Mouse (Mus musculus): Measurements from ENCODE around the gene Ly6c2. TPM values are rescaled to one million over a fixed set of nuclear protein-coding genes. Genes with fewer than 3 reads are reported as not detected.
"Not testable (repeated sequence)": the region's sequence is repeated elsewhere in the genome, so short reads cannot be mapped to it uniquely, and the experiment has no call there.

Gene Ly6c2
- 2.0 and 2.1 TPM in 2 replicates for polyA plus RNA-seq (2015; fragmentation: Nextera tagmentation; extraction: Ambion mirVana)

DNA sequence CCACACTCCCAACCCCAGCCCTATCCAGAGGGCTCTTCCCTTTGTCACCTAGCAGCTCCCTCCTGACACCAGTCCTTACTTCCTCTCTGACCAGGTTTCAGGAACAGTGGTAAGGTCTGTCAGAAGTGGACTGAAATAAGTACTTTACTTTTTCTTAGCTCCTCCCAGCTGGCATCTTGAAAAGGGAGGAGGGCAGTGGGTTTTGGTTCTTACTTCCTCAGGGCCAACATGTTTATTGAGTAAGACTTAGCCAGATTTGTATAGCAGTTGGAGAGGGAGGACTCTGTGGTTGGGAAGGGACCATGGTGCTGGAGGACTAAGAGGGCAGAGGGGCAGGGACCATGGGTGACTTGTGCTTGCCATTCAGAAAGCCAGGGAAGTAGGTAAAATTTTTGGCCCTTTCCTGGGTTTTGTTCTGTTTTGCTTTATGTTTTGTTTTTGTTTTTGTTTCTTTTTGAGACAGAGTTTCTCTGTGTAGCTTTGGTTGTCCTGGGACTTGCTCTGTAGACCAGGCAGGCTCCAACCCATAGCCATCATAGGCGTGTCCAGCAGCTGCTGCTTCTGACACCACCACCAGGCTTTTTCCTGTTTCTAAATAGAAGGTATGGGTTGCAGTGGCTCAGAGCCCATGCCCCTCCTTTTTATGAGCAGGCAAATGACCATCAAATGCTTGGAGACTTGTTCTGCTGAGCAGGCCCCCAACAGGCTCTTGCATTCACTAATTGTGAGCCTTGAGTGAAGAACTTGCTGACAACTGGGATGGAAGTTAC is at the start of gene Ly6c2:
TSS of gene Ly6c2 (minus strand) at position 110 of the 770 bp plus-strand sequence.
- not testable (repeated sequence) for DNase-seq (ENCODE audit: low spot score); H3K4me3 ChIP-seq (replicated peaks; ENCODE audit: low read depth, low read length)

DNA sequence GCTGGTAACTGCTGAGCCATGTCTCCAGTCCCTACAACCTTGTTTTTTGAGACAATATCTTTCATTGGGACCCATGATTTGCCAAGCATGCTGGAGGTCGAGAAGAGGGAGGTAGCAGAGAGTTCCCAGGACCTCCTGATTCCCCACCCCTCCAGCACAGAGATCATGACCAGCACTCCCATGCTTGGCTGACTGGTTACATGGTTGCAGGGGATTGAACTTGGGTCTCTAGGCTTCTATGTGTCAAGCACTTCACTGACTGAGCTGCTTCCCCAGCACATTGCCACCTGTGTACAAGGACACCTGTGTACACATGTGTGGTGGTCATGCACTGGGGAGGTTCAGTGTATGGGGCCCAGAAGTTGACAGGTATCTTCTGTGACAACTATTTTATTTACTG is 45.9 kb upstream of the Ly6c2 start:
- H3K9me3 ChIP-seq (replicated peaks; ENCODE audit: low read length), result no peaks in the 10 kb centered on the region
- H3K27ac ChIP-seq, result no peak overlapping the region
- DNase-seq (ENCODE audit: low spot score) (no peak), ATAC-seq (replicated peaks; ENCODE audit: low FRiP score, low read depth) (no peak)
- H3K4me3 ChIP-seq (replicated peaks; ENCODE audit: low read depth, low read length), result no peak overlapping the region
- H3K27me3 ChIP-seq (ENCODE audit: insufficient read depth, low read length), result no peaks in the 10 kb centered on the region
- no peak overlapping the region for H3K4me2 ChIP-seq (ENCODE audit: low read length)
- WGBS, result 38% methylated on average over 1 of the region's 1 CpGs
- H3K4me1 ChIP-seq (replicated peaks; ENCODE audit: insufficient read depth, low read length), result no peaks in the 10 kb centered on the region
- TF ChIP-seq CTCF (IDR thresholded peaks at IDR 0.05; ENCODE audit: low read depth), result no peak
- H3K36me3 ChIP-seq (ENCODE audit: insufficient read depth, low read length), result no peaks in the 10 kb centered on the region
- no peak overlapping the region for H3K9ac ChIP-seq (ENCODE audit: low read depth, low read length)

More for the DNA sequence above, at the start of gene Ly6c2:
- not testable (repeated sequence) for ATAC-seq (replicated peaks; ENCODE audit: low FRiP score, low read depth); H3K36me3 ChIP-seq (ENCODE audit: insufficient read depth, low read length); H3K27me3 ChIP-seq (ENCODE audit: insufficient read depth, low read length); H3K4me1 ChIP-seq (replicated peaks; ENCODE audit: insufficient read depth, low read length); H3K9me3 ChIP-seq (replicated peaks; ENCODE audit: low read length); H3K27ac ChIP-seq; H3K9ac ChIP-seq (ENCODE audit: low read depth, low read length); H3K4me2 ChIP-seq (ENCODE audit: low read length)
- 100% methylated on average over 1 of the region's 1 CpGs for WGBS

DNA sequence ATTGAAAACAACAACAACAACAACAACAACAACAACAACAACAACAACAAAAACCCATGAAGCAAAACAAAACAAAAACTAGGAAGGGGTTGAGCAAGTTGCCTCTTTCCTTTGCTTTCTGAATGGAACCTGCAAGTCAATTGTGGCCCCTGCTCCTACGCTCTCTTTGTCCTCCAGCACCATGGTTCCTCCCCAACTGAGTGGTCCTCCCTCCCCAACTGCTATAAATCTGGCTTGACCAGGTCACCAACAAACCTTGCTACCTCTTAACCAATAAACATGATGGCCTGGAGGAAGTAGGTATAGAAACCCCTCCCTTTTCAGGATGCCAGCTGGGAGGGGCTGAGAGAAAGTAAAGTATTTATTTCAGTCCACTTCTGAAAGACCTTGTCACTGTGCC is 43.2 kb upstream of the Ly6c2 start, which contains the start of gene Ly6g:
TSS of gene Ly6g (plus strand) at position 301 of the 400 bp plus-strand sequence.
- TF ChIP-seq CTCF (IDR thresholded peaks at IDR 0.05; ENCODE audit: low read depth), result no peak
- ATAC-seq (replicated peaks; ENCODE audit: low FRiP score, low read depth) (no peak), DNase-seq (ENCODE audit: low spot score) (no peak)
- Histone ChIP-seq H3K9me3 (replicated peaks; ENCODE audit: low read length) (no peaks in the 10 kb centered on the region), H3K4me3 (replicated peaks; ENCODE audit: low read depth, low read length) (no peak within 1 kb of the TSS), H3K9ac (ENCODE audit: low read depth, low read length) (no peak within 1 kb of the TSS), H3K27ac (no peak within 1 kb of the TSS), H3K27me3 (ENCODE audit: insufficient read depth, low read length) (no peaks in the 10 kb centered on the region), H3K36me3 (ENCODE audit: insufficient read depth, low read length) (no peaks in the 10 kb centered on the region), H3K4me2 (ENCODE audit: low read length) (no peak within 1 kb of the TSS), H3K4me1 (replicated peaks; ENCODE audit: insufficient read depth, low read length) (no peaks in the 10 kb centered on the region)
- WGBS, result 68% methylated on average over 1 of the region's 1 CpGs

DNA sequence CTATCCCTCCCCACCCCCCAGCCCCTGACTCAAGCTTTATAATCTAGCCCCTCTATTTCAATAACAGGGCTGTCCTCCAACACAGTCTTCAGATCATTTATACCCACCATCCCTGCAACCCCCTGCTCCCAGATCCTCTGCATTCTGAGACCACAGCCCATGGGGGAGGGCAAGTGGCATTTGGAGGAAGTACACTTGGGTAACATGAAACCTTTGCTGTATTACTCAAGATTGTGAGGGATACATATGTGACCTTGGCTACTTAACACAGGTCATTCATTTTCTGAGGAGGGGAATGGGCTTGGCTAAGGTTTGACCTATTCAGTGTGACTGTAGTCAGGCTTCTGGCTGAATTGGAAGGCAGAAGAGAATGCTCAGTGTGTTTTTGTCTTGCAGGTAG is 41.3 kb upstream of the Ly6c2 start:
- DNase-seq (ENCODE audit: low spot score), result no peak
- H3K27me3 ChIP-seq (ENCODE audit: insufficient read depth, low read length), result no peaks in the 10 kb centered on the region
- TF ChIP-seq CTCF (IDR thresholded peaks at IDR 0.05; ENCODE audit: low read depth), result no peak
- H3K4me2 ChIP-seq (ENCODE audit: low read length), result no peak overlapping the region
- H3K9me3 ChIP-seq (replicated peaks; ENCODE audit: low read length), result no peaks in the 10 kb centered on the region
- no peak overlapping the region for H3K4me3 ChIP-seq (replicated peaks; ENCODE audit: low read depth, low read length)
- no peak overlapping the region for H3K27ac ChIP-seq
- H3K36me3 ChIP-seq (ENCODE audit: insufficient read depth, low read length), result no peaks in the 10 kb centered on the region
- no peak for ATAC-seq (replicated peaks; ENCODE audit: low FRiP score, low read depth)
- no peak overlapping the region for H3K9ac ChIP-seq (ENCODE audit: low read depth, low read length)
- H3K4me1 ChIP-seq (replicated peaks; ENCODE audit: insufficient read depth, low read length), result no peaks in the 10 kb centered on the region

DNA sequence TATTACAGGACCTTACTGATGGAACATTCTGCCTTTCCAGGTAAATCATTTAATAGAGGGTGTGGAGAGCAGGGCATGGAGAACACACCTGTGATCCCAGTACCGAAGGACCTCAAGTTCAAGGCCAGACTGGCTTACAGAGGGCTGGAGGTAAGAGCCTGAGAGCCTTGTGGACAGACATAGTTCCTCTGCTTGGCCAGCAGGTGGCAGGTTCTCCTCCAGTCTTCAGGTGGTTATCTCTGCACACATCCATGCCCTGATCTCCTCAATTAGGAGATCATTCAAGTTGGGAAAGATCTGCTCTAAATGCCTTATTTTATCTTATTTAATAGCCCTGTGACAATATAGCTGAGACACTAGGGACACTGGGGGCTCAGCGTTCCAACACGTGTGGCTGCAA is 32.0 kb upstream of the Ly6c2 start:
- WGBS, result 57% methylated on average over 3 of the region's 3 CpGs
- Histone ChIP-seq H3K4me1 (replicated peaks; ENCODE audit: insufficient read depth, low read length) (no peaks in the 10 kb centered on the region), H3K27ac (no peak overlapping the region), H3K9me3 (replicated peaks; ENCODE audit: low read length) (no peaks in the 10 kb centered on the region), H3K4me2 (ENCODE audit: low read length) (no peak overlapping the region), H3K36me3 (ENCODE audit: insufficient read depth, low read length) (no peaks in the 10 kb centered on the region), H3K27me3 (ENCODE audit: insufficient read depth, low read length) (no peaks in the 10 kb centered on the region), H3K9ac (ENCODE audit: low read depth, low read length) (no peak overlapping the region), H3K4me3 (replicated peaks; ENCODE audit: low read depth, low read length) (no peak overlapping the region)
- peak; percentile 71 for TF ChIP-seq CTCF (IDR thresholded peaks at IDR 0.05; ENCODE audit: low read depth)
- ATAC-seq (replicated peaks; ENCODE audit: low FRiP score, low read depth), result no peak
- DNase-seq (ENCODE audit: low spot score), result peak; percentile 43

DNA sequence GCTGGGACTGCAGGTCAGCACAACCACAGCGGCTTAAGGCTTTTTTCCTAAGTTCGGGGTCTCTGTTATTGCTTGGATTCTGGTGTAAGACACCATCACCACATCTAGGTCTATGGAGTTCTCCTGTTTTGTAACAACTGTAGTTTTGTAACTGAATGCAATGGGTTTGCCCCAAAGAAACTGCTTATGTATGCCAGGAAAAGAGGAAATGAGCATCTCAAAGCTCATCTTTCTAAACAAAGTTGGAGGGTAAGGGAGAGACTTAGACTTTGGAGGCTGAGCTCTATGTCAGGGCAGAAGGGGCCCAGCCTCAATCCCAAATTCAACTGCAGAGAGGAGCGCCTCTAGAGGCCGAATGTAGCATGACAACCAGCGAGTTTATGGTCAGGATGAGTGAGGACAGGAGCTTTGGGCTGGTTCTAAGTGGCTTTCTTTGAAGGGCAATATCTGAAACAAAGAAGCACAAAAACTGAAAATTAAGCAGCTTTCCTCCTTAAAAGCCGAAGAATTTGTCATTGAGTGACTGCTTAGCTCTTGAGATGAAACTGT is 30.1 kb upstream of the Ly6c2 start:
- H3K9me3 ChIP-seq (replicated peaks; ENCODE audit: low read length); H3K36me3 ChIP-seq (ENCODE audit: insufficient read depth, low read length); H3K4me2 ChIP-seq (ENCODE audit: low read length); H3K27me3 ChIP-seq (ENCODE audit: insufficient read depth, low read length); H3K4me1 ChIP-seq (replicated peaks; ENCODE audit: insufficient read depth, low read length); H3K27ac ChIP-seq; H3K9ac ChIP-seq (ENCODE audit: low read depth, low read length); H3K4me3 ChIP-seq (replicated peaks; ENCODE audit: low read depth, low read length); ATAC-seq (replicated peaks; ENCODE audit: low FRiP score, low read depth): not testable (repeated sequence)
- TF ChIP-seq CTCF (IDR thresholded peaks at IDR 0.05; ENCODE audit: low read depth), result peak; percentile 65
- peak; percentile 21 for DNase-seq (ENCODE audit: low spot score)
- WGBS, result 41% methylated on average over 6 of the region's 6 CpGs

DNA sequence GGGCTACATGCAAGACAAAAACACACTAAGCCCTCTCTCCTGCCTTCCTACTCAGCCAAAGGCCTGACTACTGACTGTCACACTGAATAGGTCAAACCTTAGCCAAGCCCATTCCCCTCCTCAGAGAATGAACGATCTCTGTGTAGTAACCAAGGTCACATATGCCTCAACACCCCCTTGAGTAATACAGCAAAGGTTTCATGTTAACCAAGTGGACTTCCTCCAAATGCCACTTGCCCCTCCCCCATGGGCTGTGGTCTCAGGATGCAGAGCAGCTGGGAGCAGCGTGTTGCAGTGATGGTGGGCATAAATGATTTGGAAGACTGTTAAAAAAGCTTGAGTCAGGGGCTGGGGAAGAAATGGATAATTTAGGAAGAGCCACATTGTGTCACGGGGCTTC is 26.0 kb upstream of the Ly6c2 start:
- DNase-seq (ENCODE audit: low spot score); H3K27me3 ChIP-seq (ENCODE audit: insufficient read depth, low read length); H3K4me2 ChIP-seq (ENCODE audit: low read length); H3K27ac ChIP-seq; H3K4me3 ChIP-seq (replicated peaks; ENCODE audit: low read depth, low read length); ATAC-seq (replicated peaks; ENCODE audit: low FRiP score, low read depth); H3K9me3 ChIP-seq (replicated peaks; ENCODE audit: low read length); H3K4me1 ChIP-seq (replicated peaks; ENCODE audit: insufficient read depth, low read length); H3K9ac ChIP-seq (ENCODE audit: low read depth, low read length); H3K36me3 ChIP-seq (ENCODE audit: insufficient read depth, low read length): not testable (repeated sequence)
- 69% methylated on average over 3 of the region's 3 CpGs for WGBS

GRCm38 (mm10) chr15:75135090-75135783 is 23.5 kb upstream of the Ly6c2 start:
- H3K4me2 ChIP-seq (ENCODE audit: low read length); ATAC-seq (replicated peaks; ENCODE audit: low FRiP score, low read depth); H3K36me3 ChIP-seq (ENCODE audit: insufficient read depth, low read length); H3K4me3 ChIP-seq (replicated peaks; ENCODE audit: low read depth, low read length); H3K27ac ChIP-seq; H3K4me1 ChIP-seq (replicated peaks; ENCODE audit: insufficient read depth, low read length); H3K9me3 ChIP-seq (replicated peaks; ENCODE audit: low read length); H3K27me3 ChIP-seq (ENCODE audit: insufficient read depth, low read length); H3K9ac ChIP-seq (ENCODE audit: low read depth, low read length); DNase-seq (ENCODE audit: low spot score): not testable (repeated sequence)
- 90% methylated on average over 1 of the region's 2 CpGs for WGBS

DNA sequence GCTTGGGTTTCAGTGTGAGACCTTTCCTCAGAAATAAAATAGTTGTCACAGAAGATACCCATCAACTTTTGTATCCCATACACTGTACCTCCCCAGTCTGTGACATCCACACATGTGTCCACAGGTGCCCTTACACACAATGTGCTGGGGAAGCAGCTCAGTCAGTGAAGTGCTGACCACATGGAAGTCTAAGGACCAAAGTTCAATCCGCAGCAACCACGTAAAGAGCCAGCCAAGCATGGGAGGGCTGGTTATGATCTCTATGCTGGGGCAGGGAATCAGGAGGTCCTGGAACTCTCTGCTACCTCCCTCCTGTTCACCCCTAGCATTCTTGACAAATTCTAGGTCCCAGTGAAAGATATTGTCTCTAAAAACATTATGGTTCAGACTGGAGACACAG is 20.6 kb upstream of the Ly6c2 start:
- ATAC-seq (replicated peaks; ENCODE audit: low FRiP score, low read depth); H3K9ac ChIP-seq (ENCODE audit: low read depth, low read length); DNase-seq (ENCODE audit: low spot score); H3K4me2 ChIP-seq (ENCODE audit: low read length); H3K4me1 ChIP-seq (replicated peaks; ENCODE audit: insufficient read depth, low read length); H3K4me3 ChIP-seq (replicated peaks; ENCODE audit: low read depth, low read length); H3K27ac ChIP-seq; H3K9me3 ChIP-seq (replicated peaks; ENCODE audit: low read length); H3K27me3 ChIP-seq (ENCODE audit: insufficient read depth, low read length); H3K36me3 ChIP-seq (ENCODE audit: insufficient read depth, low read length): not testable (repeated sequence)
- WGBS, result 68% methylated on average over 2 of the region's 2 CpGs
